Mouse (Mus musculus) embryonic fibroblast, embryonic 13.5 days (primary cell): ENCODE measurements around the gene Stx18.

ENCODE experiments used
- CTCF ChIP-seq: IDR thresholded peaks from 2 replicates; pipeline ENCODE4 v1.5.1; 2011; ENCODE audit warnings: mild to moderate bottlenecking, control low read depth, low read length, moderate library complexity, borderline replicate concordance; ENCODE audit not compliant: insufficient read depth
- POLR2A ChIP-seq: IDR thresholded peaks from 2 replicates; pipeline ENCODE4 v1.6.1; 2011; ENCODE audit warnings: low read depth, mild to moderate bottlenecking, control low read depth, low read length, moderate library complexity

- TF ChIP-seq CTCF: no peak
- no peak for TF ChIP-seq POLR2A
Measured at GRCm38 (mm10) chr5:38106807-38107206, 68.3 kb downstream of the Stx18 start.
